Mouse (Mus musculus) heart, adult 2 months (tissue): ENCODE data around the gene Cd69. TPM values are rescaled to one million over a fixed set of nuclear protein-coding genes. Genes with fewer than 3 reads are reported as not detected.
A peak's percentile ranks its signal among the peaks of the same experiment; 100 is the strongest.

Source experiments
- DNase-seq, 2 experiments: peaks; one replicate each; pipeline ENCODE4 v3.0.0; 2021
- H3K27ac ChIP-seq: fragments of 200-600 bp; 2 replicates; pipeline ENCODE4 v1.8.1; 2022
- H3K27me3 ChIP-seq: fragments of 200-500 bp; 2 replicates; pipeline ENCODE4 v1.6.1; 2012; ENCODE audit warnings: mild to moderate bottlenecking, low read length, inconsistent platforms, mixed read lengths; ENCODE audit not compliant: control insufficient read depth, insufficient read depth
- H3K36me3 ChIP-seq: fragments of 200-500 bp; 2 replicates; pipeline ENCODE4 v1.6.1; 2012; ENCODE audit warnings: low read length, inconsistent platforms; ENCODE audit not compliant: control insufficient read depth, insufficient read depth
- H3K4me1 ChIP-seq: fragments of 200-500 bp; 2 replicates; pipeline ENCODE4 v1.6.1; 2011; ENCODE audit warnings: low read length; ENCODE audit not compliant: control insufficient read depth, insufficient read depth
- H3K4me3 ChIP-seq: fragments of 200-600 bp; 2 replicates; pipeline ENCODE4 v1.8.1; 2022
- H3K79me2 ChIP-seq: fragments of 200-500 bp; replicated peaks from 2 replicates; pipeline ENCODE4 v1.6.1; 2012; ENCODE audit warnings: mild to moderate bottlenecking, inconsistent platforms, low read length, moderate library complexity, mixed read lengths; ENCODE audit not compliant: control insufficient read depth, insufficient read depth
- H3K9ac ChIP-seq: fragments of 200-500 bp; 2 replicates; pipeline ENCODE4 v1.6.1; 2012; ENCODE audit warnings: low read depth, mild to moderate bottlenecking, control low read depth, inconsistent platforms, low read length, mixed read lengths
- CTCF ChIP-seq: fragments of 200-600 bp; IDR thresholded peaks from 2 replicates; pipeline ENCODE4 v1.8.1; 2022; ENCODE audit warnings: antibody characterized with exemption, mild to moderate bottlenecking, moderate library complexity
- EP300 ChIP-seq: fragments of 200-500 bp; IDR thresholded peaks from 2 replicates; pipeline ENCODE4 v1.6.1; 2011; ENCODE audit warnings: low read depth, low read length, control low read depth; ENCODE audit not compliant: insufficient read depth
- POLR2A ChIP-seq: fragments of 200-500 bp; IDR thresholded peaks from 2 replicates; pipeline ENCODE4 v1.6.1; 2011; ENCODE audit warnings: mild to moderate bottlenecking, low read depth, low read length, control low read depth; ENCODE audit not compliant: insufficient read depth
- WGBS: fragments of 180-500 bp; shearing (Covaris S2); methylation state at CpG from one replicate; pipeline ENCODE4 v1.1.7; 2018; 5-methylcytosine and 5-hydroxymethylcytosine counted together
- intact Hi-C: fragments of 180-260 bp; cut with DNase I; formaldehyde crosslinking; loops from one replicate; pipeline ENCODE4 v1.15.1; 2025
- polyA plus RNA-seq: library from polyadenylated mRNA; depleted of rRNA; stranded (reverse); fragments of >200 nt; gene quantifications from 2 replicates; pipeline ENCODE4 v1.2.3, GENCODE M21; 2012
- total RNA-seq, 2 experiments: library from RNA; stranded (reverse); gene quantifications; 2 replicates each; pipeline ENCODE4 v1.2.3; 2021

Gene Cd69
- total and polyA plus RNA-seq, 3 experiments: 0.26 to 0.49 (median 0.48) TPM

DNA sequence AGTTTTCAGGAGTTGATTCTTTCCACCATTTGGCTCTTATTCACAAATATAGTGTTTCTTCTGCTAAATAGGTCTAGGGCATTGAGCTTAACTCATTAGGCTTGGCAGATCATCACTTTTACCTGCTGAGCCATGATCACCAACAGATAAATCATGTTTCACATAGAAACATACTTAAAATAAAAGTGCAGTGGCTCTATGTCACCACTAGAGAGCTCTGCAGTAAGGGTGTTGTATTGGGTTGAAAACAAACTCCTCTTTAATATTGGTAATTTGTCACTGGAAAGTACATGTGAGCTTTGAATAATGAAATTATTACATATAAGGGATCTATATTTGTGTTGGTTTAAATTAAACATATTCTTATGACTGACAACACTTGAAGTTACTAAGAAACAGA, 15.2 kb downstream of the Cd69 start:
- Histone ChIP-seq H3K4me1 (no peaks in the 10 kb centered on the region), H3K27me3 (no peaks in the 10 kb centered on the region), H3K36me3 (no peaks in the 10 kb centered on the region), H3K9ac (no peak overlapping the region), H3K27ac (no peak overlapping the region), H3K4me3 (no peak overlapping the region), H3K79me2 (no peaks in the 10 kb centered on the region)
- TF ChIP-seq POLR2A (no peak), CTCF (peak; percentile 76)
- DNase-seq: no peak
- intact Hi-C loops: loop anchor here (1.0 kb wide), 1 partner anchor 106 kb away; no protein-coding TSS in a partner anchor

- DNase-seq: no peak
- Histone ChIP-seq H3K9ac (no peak overlapping the region), H3K27me3 (no peaks in the 10 kb centered on the region), H3K36me3 (no peaks in the 10 kb centered on the region), H3K79me2 (no peaks in the 10 kb centered on the region), H3K4me1 (no peaks in the 10 kb centered on the region), H3K4me3 (no peak overlapping the region), H3K27ac (no peak overlapping the region)
- TF ChIP-seq CTCF: peak; percentile 68
- no peak for TF ChIP-seq EP300
- TF ChIP-seq POLR2A: no peak
- 44% methylated on average over 7 of the region's 7 CpGs for WGBS
- intact Hi-C loops: loop anchor here (5.0 kb wide), 1 partner anchor 224 kb away; no protein-coding TSS in a partner anchor
Measured at GRCm38 (mm10) chr6:129256018-129256417, 19.2 kb downstream of the Cd69 start.

DNA sequence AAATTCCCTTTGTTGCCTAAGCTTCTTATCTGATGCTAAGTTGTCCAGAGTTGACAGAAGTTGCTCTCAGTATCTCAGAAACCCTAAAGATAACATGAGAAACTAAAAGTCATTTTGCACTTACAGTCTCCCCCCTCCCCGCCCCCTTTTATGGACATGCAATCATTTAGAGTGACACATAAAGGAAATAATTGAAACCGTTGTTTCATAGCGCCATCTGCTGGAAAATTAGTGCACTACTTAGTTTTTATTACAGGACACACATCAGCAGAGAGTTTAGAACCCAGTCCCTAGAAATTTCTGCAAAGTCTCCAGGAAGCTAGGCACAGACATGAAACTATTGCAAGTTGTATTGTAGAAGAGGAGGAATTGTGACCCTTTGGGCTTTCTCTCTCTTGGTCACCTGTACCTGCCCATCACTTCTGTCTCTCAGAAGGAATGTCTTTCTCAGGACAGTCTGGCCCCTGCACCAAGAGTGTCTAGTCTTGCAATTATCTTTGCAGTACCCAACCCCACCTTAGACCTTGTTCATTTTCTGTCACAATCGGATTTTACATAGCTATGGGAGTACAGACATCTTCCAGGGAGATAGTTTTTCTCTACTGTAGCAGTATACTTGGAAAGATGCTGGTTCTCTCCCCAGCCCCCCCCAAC, 20.2 kb downstream of the Cd69 start:
- Histone ChIP-seq H3K27ac (no peak overlapping the region), H3K79me2 (no peaks in the 10 kb centered on the region), H3K9ac (no peak overlapping the region), H3K4me3 (no peak overlapping the region), H3K4me1 (no peaks in the 10 kb centered on the region), H3K27me3 (no peaks in the 10 kb centered on the region), H3K36me3 (no peaks in the 10 kb centered on the region)
- intact Hi-C loops: loop anchor here (1.0 to 5.0 kb wide), 3 partner anchors 167 to 401 kb away; no protein-coding TSS in a partner anchor
- 7% methylated on average over 4 of the region's 4 CpGs for WGBS
- no peak for DNase-seq
- TF ChIP-seq CTCF (peak; percentile 73), EP300 (no peak)

GRCm38 (mm10) chr6:129254314-129254713, 20.9 kb downstream of the Cd69 start:
- no peak overlapping the region for H3K9ac ChIP-seq
- intact Hi-C loops: no loop called here
- 69% methylated on average over 4 of the region's 4 CpGs for WGBS

DNA sequence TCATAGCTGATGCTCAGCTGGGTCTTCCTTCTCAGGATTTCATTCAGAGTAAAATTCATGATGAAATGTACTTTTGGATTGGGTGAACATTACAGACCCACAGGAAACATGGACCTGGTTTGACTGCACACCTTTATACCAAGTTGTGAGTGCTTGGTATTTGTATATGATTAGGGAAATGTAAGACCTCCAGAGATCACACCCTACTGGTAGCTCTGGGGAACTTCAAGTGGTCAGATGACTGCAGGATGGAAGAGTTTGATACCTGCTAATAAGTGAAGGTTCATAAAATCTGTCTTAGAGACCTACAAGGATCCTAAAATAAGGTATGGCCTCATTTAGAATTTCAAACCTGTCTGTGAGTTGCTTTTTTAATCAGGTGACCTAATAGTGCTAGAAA, 27.0 kb downstream of the Cd69 start:
- Histone ChIP-seq H3K79me2 (no peaks in the 10 kb centered on the region), H3K27ac (no peak overlapping the region), H3K27me3 (no peaks in the 10 kb centered on the region), H3K9ac (no peak overlapping the region), H3K36me3 (no peaks in the 10 kb centered on the region), H3K4me1 (no peaks in the 10 kb centered on the region), H3K4me3 (no peak overlapping the region)
- TF ChIP-seq CTCF: peak; percentile 74
- TF ChIP-seq EP300: no peak
- no peak for TF ChIP-seq POLR2A
- intact Hi-C loops: no loop called here
- DNase-seq: no peak

More at GRCm38 (mm10) chr6:129254314-129254713, 20.9 kb downstream of the Cd69 start:
- H3K4me3 ChIP-seq: no peak overlapping the region
- H3K27ac ChIP-seq: no peak overlapping the region
- H3K4me1 ChIP-seq: no peaks in the 10 kb centered on the region
- no peaks in the 10 kb centered on the region for H3K79me2 ChIP-seq
- DNase-seq: no peak
- H3K27me3 ChIP-seq: no peaks in the 10 kb centered on the region
- TF ChIP-seq CTCF (no peak), POLR2A (no peak), EP300 (no peak)
- no peaks in the 10 kb centered on the region for H3K36me3 ChIP-seq

- Histone ChIP-seq H3K36me3 (no peaks in the 10 kb centered on the region), H3K27ac (no peak overlapping the region), H3K27me3 (no peaks in the 10 kb centered on the region), H3K4me1 (no peaks in the 10 kb centered on the region), H3K4me3 (no peak overlapping the region), H3K9ac (no peak overlapping the region), H3K79me2 (no peaks in the 10 kb centered on the region)
- 61% methylated on average over 1 of the region's 1 CpGs for WGBS
- intact Hi-C loops: no loop called here
- DNase-seq: no peak
- TF ChIP-seq POLR2A (no peak), CTCF (no peak), EP300 (no peak)
Measured at GRCm38 (mm10) chr6:129246992-129247391, 28.2 kb downstream of the Cd69 start.
